Mouse (Mus musculus): ENCODE measurements around the gene Rtl1. TPM values are rescaled to one million over a fixed set of nuclear protein-coding genes. Genes with fewer than 3 reads are reported as not detected.

Rtl1 gene
- polyA plus RNA-seq, 1 experiment from 2014 or later: 1.2 TPM

DNA sequence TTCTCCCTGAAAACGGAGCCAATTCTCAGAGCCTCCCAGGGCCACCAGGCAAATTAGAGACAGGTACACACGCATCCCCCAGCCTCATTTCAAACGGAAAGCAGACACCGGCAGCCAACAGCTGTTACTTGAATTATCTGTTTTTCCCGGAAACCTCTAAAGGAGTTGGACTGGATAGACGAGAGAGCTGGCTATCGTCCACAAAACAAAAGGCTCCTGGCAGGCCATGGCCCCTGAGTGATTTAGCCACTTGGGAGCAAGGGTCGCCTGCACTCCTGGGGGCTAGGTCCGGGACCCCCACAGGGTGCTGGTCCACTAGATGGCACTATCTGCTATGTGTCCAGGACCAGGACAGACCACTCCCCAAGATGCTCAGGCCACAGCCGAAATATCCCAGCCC lies 14.3 kb upstream of the Rtl1 start:
- Histone ChIP-seq H3K9ac (replicated peaks; ENCODE audit: low read length) (no peak overlapping the region), H3K9me3 (ENCODE audit: control insufficient read depth, low read length) (no peaks in the 10 kb centered on the region), H3K4me2 (ENCODE audit: low read length) (no peak overlapping the region), H3K27ac (replicated peaks; ENCODE audit: low read depth, low read length) (no peak overlapping the region), H3K27me3 (ENCODE audit: control insufficient read depth, insufficient read depth, low read length) (no peaks in the 10 kb centered on the region), H3K4me3 (replicated peaks; ENCODE audit: low read depth, low read length) (no peak overlapping the region), H3K4me1 (ENCODE audit: control insufficient read depth, insufficient read depth, low read length) (no peaks in the 10 kb centered on the region), H3K36me3 (ENCODE audit: control insufficient read depth, insufficient read depth, low read length) (peaks cover 55% of the 10 kb centered on the region)
- WGBS: 49% methylated on average over 10 of the region's 10 CpGs
- ATAC-seq (ENCODE audit: low FRiP score, low TSS enrichment) (no peak), DNase-seq (no peak)

DNA sequence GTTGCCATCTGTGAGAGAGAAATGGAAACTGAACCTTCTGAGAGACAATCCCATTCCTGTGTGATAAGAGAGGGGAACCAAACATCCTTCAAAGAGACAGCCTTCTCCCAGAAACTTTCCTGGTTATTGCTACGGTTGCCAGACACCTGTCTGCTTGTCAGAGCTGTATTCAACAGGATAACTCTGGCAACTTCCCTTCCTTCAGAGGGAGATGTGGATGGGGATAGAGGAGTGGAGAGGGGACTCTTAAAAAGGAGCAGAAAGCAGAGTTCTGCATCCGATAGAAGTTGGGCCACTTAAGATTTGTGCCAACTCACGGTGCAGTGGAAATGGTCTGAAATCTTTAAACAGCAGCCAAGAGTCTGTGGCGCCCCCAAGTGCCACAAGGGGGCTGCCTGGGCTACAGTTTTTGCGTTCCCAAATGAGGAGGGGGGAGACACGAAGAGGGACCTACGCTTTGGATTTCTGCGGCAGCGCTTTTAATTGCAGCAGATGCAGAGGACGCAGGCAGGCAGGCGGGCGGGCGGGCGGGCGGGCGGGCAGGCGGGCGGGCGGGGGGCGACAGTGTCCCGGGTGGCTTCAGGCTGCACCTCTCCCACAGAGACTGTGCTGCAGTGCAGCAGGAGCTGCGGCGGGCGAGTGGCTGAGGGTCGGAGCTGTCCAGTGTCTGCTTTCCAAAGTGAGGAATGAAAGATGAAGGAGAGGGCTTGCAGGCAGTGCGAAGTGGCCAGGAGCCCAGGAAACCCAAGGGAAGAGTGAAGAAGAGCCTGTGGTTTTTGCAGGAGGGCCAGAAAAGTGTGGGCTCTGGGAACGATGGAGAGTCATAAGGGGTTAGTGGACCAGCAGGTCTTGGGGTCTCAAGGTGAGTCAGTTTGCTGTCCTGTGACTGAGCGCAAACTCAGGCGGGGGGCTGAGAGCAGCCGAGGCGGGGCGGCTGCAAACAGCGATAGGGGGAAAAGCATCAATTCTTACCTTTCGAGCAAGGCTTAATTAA lies 12.6 kb upstream of the Rtl1 start:
- Histone ChIP-seq H3K36me3 (ENCODE audit: control insufficient read depth, insufficient read depth, low read length) (peaks cover 73% of the 10 kb centered on the region), H3K4me2 (ENCODE audit: low read length) (peak overlapping the region; percentile 52), H3K4me3 (replicated peaks; ENCODE audit: low read depth, low read length) (peak overlapping the region; percentile 28), H3K9me3 (ENCODE audit: control insufficient read depth, low read length) (no peaks in the 10 kb centered on the region), H3K4me1 (ENCODE audit: control insufficient read depth, insufficient read depth, low read length) (no peaks in the 10 kb centered on the region), H3K9ac (replicated peaks; ENCODE audit: low read length) (no peak overlapping the region), H3K27ac (replicated peaks; ENCODE audit: low read depth, low read length) (0 out of 2 replicates have a peak overlapping the region, but pooled peaks have one; percentile 8), H3K27me3 (ENCODE audit: control insufficient read depth, insufficient read depth, low read length) (no peaks in the 10 kb centered on the region)
- 53% methylated on average over 34 of the region's 34 CpGs for WGBS
- DNase-seq (peak; percentile 62), ATAC-seq (ENCODE audit: low FRiP score, low TSS enrichment) (no peak)

DNA sequence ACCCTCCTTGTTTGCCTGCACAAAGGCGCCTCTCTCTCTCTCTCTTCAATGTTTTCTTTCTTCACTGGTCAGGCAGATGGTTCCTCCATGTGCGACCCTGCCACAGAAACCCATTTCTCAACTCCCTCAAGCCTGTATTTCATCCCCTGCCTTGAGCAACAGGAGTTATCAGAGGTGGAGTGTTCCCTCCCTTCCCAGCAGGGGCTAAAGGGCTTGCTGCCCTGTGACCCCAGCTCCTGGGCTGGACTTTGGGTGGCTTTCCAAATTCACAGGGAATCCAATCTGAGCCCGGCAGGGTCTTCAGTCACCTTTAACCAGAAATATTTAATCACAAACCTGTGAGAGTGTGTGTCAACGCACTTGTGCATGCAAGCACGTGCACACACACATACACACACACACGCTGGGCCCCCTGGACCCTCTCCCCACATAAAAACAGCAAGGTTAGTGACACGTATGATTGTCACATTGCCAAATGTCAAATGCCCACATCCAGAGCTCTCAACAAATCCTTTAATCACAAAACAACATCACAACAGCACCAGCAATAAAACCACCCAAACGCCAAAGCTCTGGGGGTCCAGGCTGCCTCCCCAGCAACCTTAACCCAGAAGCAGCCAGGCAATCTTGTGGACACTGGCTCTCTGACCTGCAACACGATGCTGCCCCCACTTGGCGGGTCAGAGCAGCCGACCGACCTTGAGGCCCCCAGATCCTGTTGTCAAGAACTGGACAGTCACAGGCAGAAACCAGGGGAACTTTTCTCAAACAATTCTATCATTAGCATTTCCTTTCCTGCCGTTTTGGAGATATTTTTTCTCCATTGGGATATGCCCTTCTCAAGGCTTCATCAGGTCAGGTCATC lies 8.7 kb upstream of the Rtl1 start:
- H3K27me3 ChIP-seq (ENCODE audit: control insufficient read depth, insufficient read depth, low read length): no peaks in the 10 kb centered on the region
- H3K4me2 ChIP-seq (ENCODE audit: low read length): no peak overlapping the region
- H3K27ac ChIP-seq (replicated peaks; ENCODE audit: low read depth, low read length): no peak overlapping the region
- 0 out of 2 replicates have a peak, but pooled peaks cover 4% of the 10 kb centered on the region for H3K4me1 ChIP-seq (ENCODE audit: control insufficient read depth, insufficient read depth, low read length)
- H3K9ac ChIP-seq (replicated peaks; ENCODE audit: low read length): no peak overlapping the region
- WGBS: 49% methylated on average over 13 of the region's 13 CpGs
- H3K36me3 ChIP-seq (ENCODE audit: control insufficient read depth, insufficient read depth, low read length): peaks cover 67% of the 10 kb centered on the region
- DNase-seq (no peak), ATAC-seq (ENCODE audit: low FRiP score, low TSS enrichment) (no peak)
- no peak overlapping the region for H3K4me3 ChIP-seq (replicated peaks; ENCODE audit: low read depth, low read length)
- no peaks in the 10 kb centered on the region for H3K9me3 ChIP-seq (ENCODE audit: control insufficient read depth, low read length)

DNA sequence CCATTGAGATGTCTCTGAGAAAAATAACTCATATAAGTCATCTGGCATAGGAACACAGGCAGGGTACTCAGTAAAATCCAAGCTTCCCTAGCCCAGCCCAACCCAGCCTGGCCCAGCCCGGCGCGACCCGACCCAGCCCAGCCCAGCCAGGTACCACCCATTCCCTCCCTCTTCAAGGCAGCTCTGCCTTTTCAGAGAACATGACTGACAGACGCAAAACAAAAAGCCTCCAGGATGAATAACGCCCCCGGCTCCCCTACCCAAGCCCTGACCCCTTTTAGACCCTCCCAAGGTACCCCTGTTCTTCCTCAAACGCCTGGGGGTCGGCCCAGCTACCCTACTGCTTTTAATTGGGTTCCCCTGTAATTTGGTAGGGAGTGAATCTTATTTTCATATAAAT lies 7.8 kb upstream of the Rtl1 start:
- Histone ChIP-seq H3K36me3 (ENCODE audit: control insufficient read depth, insufficient read depth, low read length) (peaks cover 72% of the 10 kb centered on the region), H3K27ac (replicated peaks; ENCODE audit: low read depth, low read length) (no peak overlapping the region), H3K9ac (replicated peaks; ENCODE audit: low read length) (no peak overlapping the region), H3K4me1 (ENCODE audit: control insufficient read depth, insufficient read depth, low read length) (0 out of 2 replicates have a peak, but pooled peaks cover 4% of the 10 kb centered on the region), H3K4me2 (ENCODE audit: low read length) (no peak overlapping the region), H3K9me3 (ENCODE audit: control insufficient read depth, low read length) (no peaks in the 10 kb centered on the region), H3K4me3 (replicated peaks; ENCODE audit: low read depth, low read length) (no peak overlapping the region), H3K27me3 (ENCODE audit: control insufficient read depth, insufficient read depth, low read length) (no peaks in the 10 kb centered on the region)
- no peak for DNase-seq
- 35% methylated on average over 9 of the region's 9 CpGs for WGBS
- no peak for ATAC-seq (ENCODE audit: low FRiP score, low TSS enrichment)

DNA sequence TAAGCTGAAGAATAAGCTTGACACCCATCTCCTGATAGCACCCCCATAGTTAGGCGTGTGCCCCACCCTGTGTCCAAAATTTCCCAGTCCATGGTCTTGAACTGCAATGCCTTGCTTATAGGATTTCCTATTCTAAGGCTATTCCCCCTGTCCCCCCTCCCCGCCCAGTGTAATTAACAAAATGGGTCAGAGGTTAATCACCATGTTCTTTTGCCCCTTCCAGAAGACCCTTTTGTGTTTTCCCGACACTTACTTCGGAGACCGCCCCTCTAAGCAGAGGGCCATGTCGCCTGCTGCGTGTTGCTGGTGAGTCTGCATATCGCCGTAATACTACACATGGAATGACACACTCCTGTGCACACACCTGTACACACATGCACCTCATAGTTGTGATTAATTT lies 7.1 kb upstream of the Rtl1 start:
- DNase-seq: no peak
- H3K9ac ChIP-seq (replicated peaks; ENCODE audit: low read length): no peak overlapping the region
- no peaks in the 10 kb centered on the region for H3K27me3 ChIP-seq (ENCODE audit: control insufficient read depth, insufficient read depth, low read length)
- H3K9me3 ChIP-seq (ENCODE audit: control insufficient read depth, low read length): no peaks in the 10 kb centered on the region
- H3K4me3 ChIP-seq (replicated peaks; ENCODE audit: low read depth, low read length): no peak overlapping the region
- H3K4me1 ChIP-seq (ENCODE audit: control insufficient read depth, insufficient read depth, low read length): 0 out of 2 replicates have a peak, but pooled peaks cover 4% of the 10 kb centered on the region
- WGBS: 38% methylated on average over 9 of the region's 9 CpGs
- no peak overlapping the region for H3K27ac ChIP-seq (replicated peaks; ENCODE audit: low read depth, low read length)
- ATAC-seq (ENCODE audit: low FRiP score, low TSS enrichment): no peak
- no peak overlapping the region for H3K4me2 ChIP-seq (ENCODE audit: low read length)
- H3K36me3 ChIP-seq (ENCODE audit: control insufficient read depth, insufficient read depth, low read length): peaks cover 68% of the 10 kb centered on the region

DNA sequence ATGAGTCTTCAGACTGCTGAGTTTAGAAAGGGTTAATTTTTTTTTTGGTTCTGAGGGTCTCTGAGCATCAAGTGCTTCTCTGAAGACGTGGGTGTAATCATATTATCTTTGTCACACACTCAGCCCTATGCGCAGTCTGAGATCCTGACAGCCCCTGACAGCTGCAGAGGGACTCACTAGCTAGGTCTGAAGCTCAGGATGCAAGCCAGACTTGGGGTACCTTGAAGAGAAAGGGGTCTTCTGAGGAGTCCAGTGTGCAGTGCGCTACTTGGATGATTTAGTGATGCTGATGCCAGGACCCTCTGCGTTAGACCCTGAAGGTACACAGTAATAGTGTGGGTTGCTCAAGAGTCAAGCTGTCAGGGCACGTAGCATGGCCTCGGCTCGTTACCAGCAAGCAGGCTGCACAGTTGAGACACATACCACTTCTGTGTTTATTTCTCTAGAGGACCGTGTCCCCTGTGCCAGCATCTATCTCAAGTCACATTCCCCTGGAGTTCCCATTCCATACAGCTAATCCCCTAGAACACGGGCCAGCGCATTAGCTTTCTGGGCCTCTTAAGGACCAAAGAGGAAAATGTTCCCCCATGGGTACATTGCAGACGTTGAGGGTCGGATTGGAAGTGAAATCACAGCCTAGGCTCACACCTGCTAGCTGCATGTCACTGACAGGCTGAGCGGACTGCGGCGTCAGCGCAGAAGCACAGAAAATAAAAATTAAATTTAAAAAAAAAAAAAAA lies 5.0 kb upstream of the Rtl1 start:
- Histone ChIP-seq H3K4me2 (ENCODE audit: low read length) (no peak overlapping the region), H3K4me3 (replicated peaks; ENCODE audit: low read depth, low read length) (no peak overlapping the region), H3K9ac (replicated peaks; ENCODE audit: low read length) (no peak overlapping the region), H3K36me3 (ENCODE audit: control insufficient read depth, insufficient read depth, low read length) (peaks cover 58% of the 10 kb centered on the region), H3K27me3 (ENCODE audit: control insufficient read depth, insufficient read depth, low read length) (no peaks in the 10 kb centered on the region), H3K4me1 (ENCODE audit: control insufficient read depth, insufficient read depth, low read length) (0 out of 2 replicates have a peak, but pooled peaks cover 4% of the 10 kb centered on the region), H3K9me3 (ENCODE audit: control insufficient read depth, low read length) (no peaks in the 10 kb centered on the region), H3K27ac (replicated peaks; ENCODE audit: low read depth, low read length) (no peak overlapping the region)
- WGBS: 47% methylated on average over 16 of the region's 16 CpGs
- no peak for ATAC-seq (ENCODE audit: low FRiP score, low TSS enrichment)
- no peak for DNase-seq

DNA sequence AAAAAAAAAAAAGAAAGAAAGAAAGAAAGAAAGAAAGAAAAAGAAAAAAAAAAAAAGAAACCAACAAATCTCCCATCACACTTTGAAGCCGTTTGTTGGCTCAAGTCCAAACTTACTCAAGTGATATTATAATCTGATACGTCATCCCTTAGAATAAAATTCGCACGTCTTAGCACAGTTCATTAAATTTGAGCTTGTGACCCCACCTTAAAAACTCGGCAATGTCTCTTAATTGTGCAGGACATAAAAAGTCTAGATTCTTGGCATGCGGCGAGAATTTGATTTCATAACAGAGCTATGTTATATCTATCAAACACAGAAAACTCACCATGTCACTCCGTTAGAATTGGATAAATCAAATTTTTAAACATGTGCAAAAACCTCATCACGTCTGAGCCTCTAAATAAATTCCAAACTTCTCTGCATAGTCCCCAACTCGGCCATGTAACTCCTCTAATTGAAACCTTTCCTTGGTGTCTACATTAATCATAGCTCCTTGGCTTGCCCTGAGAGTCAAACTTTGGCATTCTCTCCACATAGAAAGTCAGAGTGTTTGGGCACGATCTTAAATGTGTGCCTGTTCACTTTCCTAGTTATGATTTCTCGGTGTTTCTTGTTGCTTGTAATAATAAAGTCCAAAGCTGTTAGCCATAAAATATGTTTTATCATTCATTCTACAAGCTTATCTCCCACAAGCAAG lies 1.4 kb downstream of the Rtl1 start:
- Histone ChIP-seq H3K36me3 (ENCODE audit: control insufficient read depth, insufficient read depth, low read length) (peaks cover 38% of the 10 kb centered on the region), H3K4me1 (ENCODE audit: control insufficient read depth, insufficient read depth, low read length) (no peaks in the 10 kb centered on the region), H3K9me3 (ENCODE audit: control insufficient read depth, low read length) (no peaks in the 10 kb centered on the region), H3K4me3 (replicated peaks; ENCODE audit: low read depth, low read length) (no peak overlapping the region), H3K9ac (replicated peaks; ENCODE audit: low read length) (no peak overlapping the region), H3K27me3 (ENCODE audit: control insufficient read depth, insufficient read depth, low read length) (no peaks in the 10 kb centered on the region), H3K27ac (replicated peaks; ENCODE audit: low read depth, low read length) (no peak overlapping the region), H3K4me2 (ENCODE audit: low read length) (no peak overlapping the region)
- ATAC-seq (ENCODE audit: low FRiP score, low TSS enrichment): no peak
- DNase-seq: no peak
- WGBS: 80% methylated on average over 12 of the region's 12 CpGs

DNA sequence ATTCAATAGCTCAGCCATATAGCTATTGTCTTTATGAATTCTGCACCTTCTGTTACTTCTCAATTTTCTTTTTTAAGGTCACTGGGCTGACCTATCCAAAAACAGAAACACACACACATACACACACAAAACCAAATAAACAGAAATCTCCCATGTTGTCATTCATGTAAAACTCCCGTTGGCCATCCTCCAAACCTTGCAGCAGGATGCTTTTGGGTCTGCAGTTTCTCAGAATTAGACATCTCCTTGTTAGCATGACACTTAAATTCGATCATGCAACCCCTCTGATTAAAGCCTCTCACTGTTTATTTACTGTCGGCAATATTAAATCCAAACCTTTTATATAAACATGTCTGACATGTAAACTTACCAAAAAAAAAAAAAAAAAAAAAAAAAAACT lies 3.4 kb downstream of the Rtl1 start:
- Histone ChIP-seq H3K9ac (replicated peaks; ENCODE audit: low read length) (no peak overlapping the region), H3K27me3 (ENCODE audit: control insufficient read depth, insufficient read depth, low read length) (no peaks in the 10 kb centered on the region), H3K27ac (replicated peaks; ENCODE audit: low read depth, low read length) (no peak overlapping the region), H3K4me1 (ENCODE audit: control insufficient read depth, insufficient read depth, low read length) (no peaks in the 10 kb centered on the region), H3K9me3 (ENCODE audit: control insufficient read depth, low read length) (no peaks in the 10 kb centered on the region), H3K4me2 (ENCODE audit: low read length) (no peak overlapping the region), H3K4me3 (replicated peaks; ENCODE audit: low read depth, low read length) (no peak overlapping the region), H3K36me3 (ENCODE audit: control insufficient read depth, insufficient read depth, low read length) (peaks cover 49% of the 10 kb centered on the region)
- DNase-seq (no peak), ATAC-seq (ENCODE audit: low FRiP score, low TSS enrichment) (no peak)
- 83% methylated on average over 3 of the region's 3 CpGs for WGBS
